Mouse (Mus musculus): ENCODE results near the gene Unc45a. TPM values are rescaled to one million over a fixed set of nuclear protein-coding genes. Genes with fewer than 3 reads are reported as not detected.
A peak's percentile ranks its signal among the peaks of the same experiment; 100 is the strongest.
"Not testable (repeated sequence)": the region's sequence is repeated elsewhere in the genome, so short reads cannot be mapped to it uniquely, and the experiment has no call there.

The Unc45a gene
- total RNA-seq, 4 experiments from 2014 or later, result 73.1 to 85.4 (median 80.7) TPM

DNA sequence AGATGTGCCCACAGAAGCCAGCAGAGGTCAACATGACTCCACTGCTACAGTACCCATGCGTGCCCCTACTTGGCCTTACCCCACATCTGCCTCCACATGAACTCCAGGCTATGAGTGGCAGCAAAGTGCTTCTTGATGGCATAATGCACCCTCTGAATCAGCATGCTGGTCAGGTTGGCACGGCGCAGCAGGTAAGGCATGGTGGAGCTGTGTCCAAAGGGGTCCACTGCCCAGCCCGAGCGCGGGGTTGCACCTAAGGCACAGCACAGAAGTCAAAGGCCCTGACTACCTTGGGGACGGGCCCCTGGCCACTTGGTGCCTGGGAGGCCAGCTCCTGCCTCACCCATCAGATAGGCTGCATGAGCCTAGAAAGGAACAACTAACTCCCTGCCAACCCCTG, 26.4 kb upstream of the Unc45a start:
- no peak for DNase-seq

DNA sequence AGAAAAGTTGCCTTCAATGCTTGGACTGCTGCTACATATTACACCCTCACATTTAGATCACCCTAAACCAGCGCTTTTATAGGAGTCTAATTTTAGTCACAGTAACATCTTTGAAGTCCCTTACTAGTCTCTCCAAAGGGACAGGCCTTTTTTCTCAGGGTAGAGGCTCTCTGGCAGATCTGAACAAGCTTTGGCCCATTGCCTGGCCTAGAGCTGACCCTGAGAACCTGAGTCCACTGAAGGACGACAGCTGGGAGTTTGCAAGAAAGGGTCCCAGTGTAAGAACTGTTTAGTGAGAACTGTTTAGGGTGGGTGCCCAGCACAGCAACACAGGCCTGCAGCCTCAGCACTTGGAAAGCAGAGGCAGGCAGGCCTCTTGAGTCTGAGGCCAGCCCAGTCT, 25.0 kb upstream of the Unc45a start:
- peak; percentile 76 for DNase-seq

DNA sequence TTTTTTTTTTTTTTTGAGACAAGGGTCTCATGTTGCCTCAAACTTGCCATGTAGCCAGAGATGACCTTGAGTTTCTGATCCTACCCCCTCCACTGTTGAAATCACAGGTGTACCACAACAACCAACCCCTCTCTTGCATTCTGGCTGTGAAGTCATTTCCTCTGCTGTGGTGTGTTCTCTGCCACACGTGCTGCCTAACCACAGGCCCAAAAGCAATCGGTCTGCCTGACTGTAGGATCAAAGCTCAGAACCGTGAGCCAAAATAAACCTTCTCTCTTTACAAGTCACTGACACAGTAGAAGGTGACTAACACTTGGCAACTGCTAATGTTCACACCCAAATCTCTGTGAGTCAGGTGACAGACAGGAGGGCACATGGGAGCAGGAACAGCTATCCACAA, 19.6 kb upstream of the Unc45a start:
- no peak for DNase-seq

DNA sequence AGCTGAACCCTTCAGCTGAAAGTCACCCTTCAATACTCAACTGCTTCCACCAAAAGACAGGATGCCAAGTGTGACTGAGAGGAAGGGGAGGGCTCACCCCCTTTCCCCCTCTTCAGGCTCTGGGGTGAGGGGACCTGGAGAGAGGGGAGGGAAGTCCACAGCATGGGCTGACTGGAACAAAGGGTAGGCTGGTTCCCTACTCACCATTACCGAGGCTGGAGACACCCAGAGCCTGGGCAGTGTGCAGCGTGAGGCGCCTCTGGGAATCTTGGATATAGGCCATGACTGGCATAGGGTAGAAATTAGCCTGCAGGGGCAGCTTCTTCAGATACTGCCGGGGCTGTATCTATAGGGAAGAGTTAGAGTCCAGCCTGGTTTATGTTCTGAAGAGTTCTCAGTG, 17.2 kb upstream of the Unc45a start:
- DNase-seq, result no peak

DNA sequence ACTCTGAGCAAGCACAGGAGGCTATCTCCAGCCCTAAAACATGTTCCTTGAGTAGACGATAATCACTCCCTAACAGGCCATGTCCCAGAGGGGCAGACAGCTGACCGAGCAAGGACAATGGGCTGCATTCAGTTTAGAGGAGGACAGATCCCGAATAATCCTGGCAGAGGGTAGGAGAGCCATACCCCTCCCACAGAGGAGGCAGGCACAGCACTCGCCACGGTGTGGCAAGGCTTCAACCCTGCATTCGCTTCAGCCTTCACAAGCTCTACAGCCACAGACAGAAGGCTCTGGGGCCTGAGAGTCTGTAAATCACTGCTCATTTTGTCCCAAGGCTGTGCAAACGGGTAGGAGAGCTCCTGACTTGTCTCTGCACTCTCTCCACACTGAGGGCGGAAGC, 16.4 kb upstream of the Unc45a start:
- DNase-seq, result no peak

DNA sequence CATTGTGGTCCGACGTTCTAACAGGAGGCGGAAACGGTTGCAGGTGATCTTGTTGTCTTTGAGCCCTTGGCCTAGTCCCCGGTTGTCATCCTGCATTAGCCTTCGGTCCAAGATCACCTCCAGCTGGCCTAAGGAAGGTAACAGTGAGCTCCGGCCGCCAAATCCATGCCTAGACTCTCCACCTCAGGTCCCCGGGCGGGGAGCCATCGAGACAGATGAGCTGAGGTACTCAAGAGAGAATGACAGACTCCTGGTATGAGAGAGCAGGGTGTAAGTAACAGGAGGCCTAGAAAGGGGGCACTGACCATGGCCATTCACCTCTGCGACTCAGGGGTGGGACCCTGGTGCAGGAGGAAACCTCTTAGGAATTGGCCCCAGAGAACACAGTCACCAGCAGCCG, 15.5 kb upstream of the Unc45a start:
- DNase-seq, result no peak

DNA sequence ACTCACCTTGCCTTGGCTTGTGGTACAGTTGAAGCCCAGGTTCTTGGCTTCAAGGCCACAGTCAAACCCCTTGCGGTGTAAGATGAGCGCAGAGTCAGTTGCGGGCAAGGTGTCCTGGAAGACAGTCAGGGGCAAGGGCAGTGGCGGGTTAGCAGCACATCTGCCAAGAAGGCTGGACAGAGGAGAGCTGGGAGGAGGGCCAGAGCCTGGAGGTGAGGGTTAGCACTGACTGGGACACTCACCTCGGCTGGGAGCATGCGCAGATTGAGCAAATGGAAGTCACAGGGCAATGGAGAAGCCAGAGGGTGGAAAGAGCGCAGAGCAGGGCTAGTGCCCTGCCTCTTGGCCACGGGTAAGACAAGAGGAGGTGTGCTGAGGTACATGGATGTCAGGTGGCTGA, 12.1 kb upstream of the Unc45a start:
- no peak for DNase-seq

DNA sequence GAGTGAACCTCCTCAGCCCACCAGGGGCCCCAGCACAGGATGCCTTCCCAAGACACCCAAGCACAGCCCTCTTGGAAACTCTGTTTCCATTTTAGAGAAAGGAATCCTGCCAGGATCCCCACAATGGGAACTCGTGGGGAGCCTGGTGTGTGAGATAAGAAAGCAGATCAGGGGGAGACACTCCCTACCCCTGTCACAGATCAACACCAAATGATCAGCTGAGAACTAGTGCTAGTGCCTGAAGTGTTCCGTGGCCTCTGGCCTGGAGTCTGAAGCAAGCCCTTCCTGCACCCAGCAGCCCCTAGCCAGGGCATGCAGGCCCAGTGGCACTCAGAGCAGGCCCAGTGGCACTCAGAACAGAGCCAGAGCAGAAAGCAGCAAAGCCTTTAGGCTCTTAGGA, 10.0 kb upstream of the Unc45a start:
- no peak for DNase-seq

DNA sequence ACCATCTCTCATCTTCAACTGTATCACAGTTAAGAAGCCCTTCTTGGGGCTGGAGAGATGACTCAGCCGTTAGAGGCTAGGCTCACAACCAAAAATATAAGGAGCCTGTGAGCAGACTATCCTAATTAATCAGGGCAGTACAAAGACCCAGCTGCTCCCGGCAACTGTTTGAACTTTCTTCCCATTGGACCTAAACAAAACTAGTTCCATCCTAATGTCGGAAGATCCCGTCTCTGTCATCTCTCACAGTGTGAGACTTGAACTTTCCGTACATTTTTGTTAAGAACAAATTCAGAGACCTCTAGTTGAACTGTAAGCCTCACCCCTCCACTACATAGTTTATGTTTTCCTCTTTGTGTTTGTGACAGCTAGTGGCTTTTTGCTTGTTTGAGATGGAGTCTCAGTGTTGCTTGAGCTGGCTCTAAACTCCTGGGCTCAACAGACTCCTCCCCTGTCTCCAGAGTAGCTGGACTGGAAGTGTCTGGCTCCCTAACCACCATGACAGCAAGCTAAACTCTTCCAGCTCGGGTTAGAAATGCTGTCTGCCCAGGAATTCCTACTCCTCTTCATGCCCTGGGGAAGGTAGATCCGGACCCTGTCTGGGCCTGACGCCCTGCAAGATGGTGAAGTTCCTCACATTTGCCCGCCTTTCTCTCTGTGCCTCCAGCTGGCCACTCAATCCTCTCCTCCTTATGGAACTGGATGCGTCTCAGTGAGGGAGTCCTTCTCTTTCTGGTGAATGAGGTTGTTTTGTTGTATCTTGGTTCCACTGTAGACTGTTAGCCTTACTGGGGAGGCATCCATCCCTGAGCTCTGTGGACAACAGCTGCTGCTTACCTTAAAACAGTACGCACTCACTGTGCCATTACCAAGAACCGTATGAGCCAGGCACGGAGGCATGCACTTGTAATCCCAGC, 7.1 kb upstream of the Unc45a start:
- DNase-seq, result no peak

DNA sequence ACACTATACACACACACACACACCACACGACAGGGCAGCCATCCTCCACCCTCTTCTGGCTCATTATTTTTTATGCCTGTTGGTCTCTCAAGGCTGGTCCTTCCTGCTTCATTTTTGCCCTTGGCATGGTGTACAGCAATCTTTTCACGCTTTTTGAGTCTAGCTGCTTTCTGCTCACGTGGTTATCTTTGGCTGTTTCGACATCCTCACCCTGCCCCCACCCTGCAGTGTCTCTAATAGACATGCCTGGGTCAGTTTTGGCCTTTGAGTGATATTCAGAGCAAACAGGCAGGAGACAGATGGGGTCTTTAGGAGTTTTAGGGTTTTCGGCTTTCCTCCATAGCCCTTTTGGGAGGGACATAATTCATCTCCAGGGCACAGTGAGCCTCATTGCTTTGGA, 6.0 kb upstream of the Unc45a start:
- DNase-seq, result no peak

DNA sequence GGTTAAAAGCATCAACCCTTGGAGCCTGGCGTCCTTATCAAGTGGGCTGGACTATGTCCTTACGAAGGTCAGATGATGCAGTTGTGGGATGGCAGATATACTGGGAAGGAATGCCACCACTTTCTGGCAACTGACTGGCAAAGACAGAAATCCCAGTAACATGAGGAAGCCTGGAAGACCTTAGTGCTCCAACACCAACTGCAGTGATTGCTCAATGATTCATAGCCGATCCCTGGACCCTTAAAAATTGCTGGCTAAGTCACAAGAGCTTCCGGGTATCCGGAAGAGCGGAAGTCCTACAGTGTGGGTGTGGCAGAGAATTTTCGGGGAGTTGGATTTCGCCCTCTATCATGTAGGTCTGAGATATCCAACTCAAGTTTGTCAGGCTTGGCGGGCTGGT, 5.4 kb upstream of the Unc45a start:
- DNase-seq, result no peak

DNA sequence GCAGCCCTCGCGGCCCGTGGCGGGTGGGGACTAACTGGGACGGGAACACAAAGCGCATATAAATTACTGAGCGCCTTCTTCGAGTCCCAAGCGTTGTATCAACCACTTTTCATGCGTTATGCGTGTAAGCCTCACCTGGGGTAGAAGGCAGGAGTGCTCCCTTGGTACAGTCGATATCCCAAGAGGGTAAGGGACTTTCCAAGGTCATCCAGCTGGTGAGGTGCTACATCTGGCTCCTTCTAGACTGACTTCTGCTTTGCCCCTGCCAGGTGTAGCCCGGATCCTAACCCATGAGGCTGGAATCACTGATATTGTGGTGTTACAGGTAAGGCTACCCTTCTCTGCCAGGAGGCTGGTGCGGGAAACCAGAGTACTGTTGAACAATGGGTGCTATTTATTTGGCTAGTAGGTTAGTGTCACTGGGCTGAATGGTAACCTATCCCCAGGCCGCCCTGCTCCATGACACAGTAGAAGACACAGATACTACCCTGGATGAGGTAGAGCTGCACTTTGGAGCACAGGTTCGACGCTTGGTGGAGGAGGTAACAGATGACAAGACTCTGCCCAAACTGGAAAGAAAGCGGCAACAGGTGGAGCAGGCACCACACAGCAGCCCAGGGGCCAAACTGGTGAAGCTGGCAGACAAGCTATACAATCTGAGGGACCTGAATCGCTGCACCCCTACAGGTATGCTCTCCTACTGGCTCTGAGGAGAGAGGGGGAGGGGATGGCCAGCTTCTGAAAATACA, 2.6 kb upstream of the Unc45a start:
- no peak for DNase-seq

DNA sequence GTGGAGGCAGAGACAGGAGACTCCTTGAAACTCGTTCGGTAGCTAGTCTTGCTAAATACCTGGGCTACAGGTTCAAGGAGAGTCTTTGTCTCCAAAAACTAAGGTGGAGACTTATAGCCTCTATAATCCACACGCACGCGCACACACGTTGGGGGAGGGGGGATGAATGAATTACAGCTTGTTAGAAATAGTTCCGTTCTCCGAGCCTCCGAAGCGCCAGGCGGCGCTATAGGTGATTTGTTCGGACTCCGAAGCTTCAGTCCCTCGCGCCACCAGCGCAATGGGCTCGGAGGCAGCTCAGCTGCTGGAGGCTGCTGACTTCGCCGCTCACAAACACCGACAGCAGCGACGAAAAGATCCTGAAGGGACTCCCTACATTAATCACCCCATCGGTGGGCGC, 2.1 kb upstream of the Unc45a start, which contains the start of gene Hddc3:
Hddc3 (plus strand) TSS at position 247 of the 400 bp plus-strand sequence.
- DNase-seq, result peak; percentile 86

DNA sequence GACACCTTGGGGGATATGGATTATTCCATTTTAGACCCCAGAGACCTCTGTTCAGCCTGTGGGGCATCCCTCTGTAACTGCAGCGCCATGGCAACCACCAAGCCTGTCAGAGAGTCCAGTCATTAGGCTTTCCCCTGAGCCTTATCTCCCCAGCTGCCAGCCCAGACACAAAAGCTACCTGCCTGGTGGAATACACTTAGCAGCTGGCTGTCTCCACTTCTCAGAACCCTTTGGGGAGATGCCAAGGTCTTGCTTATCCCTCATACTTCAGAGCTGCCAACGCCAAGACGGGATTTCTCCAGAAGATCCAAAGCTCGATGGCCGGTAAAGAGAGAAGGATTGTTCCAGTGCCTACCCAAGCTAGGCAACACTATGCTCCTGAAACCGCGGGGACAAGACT, 988 bp upstream of the Unc45a start:
- no peak for DNase-seq

DNA sequence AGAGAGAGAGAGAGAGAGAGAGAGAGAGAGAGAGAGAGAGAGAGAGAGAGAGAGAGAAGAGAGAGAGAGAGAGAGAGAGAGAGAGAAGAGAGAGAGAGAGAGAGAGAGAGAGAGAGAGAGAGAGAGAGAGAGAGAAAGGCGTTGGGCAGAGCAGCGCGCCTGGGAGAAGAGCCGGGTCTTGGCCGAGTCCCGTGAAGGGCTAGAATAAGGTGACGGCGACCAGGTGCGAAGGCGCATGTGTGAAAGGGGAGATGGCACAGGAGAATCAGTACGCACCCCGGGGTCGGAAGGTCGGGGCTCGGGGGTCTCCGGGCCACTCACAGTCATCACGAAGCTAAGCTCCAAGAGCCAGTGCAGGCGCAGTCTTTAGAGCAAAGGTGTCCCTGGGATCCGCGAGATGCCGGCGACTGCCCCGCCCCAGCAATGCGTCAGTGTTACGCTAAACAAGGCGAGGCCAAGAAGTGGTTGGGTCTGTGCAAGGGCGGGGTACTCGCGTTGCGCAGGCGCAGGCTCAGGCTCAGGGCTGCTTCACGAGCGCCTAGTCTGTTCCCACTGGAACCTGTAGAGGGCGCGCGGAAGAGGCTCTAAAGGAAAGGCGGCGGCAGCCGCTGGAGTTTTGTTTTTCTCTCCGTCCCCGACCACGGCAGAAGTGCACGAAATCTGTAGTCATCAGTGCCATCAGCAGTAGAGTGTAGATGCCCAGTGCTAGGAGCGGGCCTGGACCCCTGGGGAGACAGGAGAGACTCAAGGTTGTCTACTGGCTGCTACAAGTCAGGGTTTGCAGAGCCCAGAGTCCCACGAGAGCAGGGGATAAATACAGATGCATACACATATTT, 794 bp downstream of the Unc45a start:
- peak; percentile 98 for DNase-seq

DNA sequence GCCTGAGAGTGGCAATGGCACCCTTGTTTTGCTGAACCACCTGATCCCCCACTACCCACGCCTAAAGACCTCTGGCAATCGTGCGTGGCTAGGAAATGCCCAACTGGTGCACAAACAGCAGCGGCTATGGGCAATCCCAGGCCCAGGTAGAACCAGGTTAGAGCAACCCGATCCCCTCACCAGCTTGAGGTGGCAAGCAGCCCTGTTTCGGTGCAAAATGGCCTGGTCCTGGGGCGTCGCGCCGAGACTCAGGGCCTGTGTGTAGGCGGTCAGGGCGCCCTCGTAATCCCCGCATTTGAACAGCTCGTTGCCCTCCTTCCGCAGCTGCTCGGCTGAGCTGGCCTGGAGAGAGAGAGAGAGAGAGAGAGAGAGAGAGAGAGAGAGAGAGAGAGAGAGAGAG, 1.4 kb downstream of the Unc45a start:
- no peak for DNase-seq

DNA sequence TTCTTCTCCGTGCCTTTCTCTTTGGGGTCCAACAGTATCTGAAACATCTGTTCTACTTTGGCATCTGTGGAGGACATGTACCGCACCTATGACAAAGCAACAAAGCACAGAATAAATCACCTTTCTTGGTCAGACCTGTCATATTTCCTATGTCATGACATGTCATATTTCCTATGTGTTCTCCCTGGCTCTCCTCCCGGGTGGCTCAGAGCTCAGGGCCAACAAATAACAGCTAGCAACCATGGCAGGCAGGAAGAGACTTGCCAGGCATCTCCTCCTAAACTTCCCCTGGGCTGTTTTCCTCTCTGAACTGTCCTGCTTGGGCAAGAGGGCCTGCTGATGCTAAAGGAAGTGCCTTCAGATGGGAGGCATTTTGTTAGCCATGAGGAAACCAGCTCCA, 3.9 kb downstream of the Unc45a start:
- DNase-seq, result no peak

DNA sequence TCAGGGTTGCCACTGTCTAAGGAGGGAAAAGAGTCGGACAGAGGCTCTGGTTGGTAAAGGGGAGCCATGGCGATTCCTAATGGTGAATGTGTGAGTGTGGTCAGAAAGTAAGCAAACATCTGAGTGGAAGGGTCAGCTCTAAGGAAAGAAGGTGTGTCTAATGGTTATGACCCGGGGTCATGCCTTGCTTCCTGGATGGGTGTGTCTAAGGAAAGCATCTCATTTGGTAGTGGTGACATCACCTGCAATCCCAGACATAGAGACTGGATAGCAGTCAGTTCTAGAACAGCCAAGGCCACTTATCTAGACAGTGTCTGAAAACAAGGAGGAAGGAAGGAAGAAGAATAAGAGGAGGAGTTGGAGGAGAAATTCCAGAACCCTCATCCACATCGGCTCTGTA, 6.0 kb downstream of the Unc45a start:
- DNase-seq, result no peak

DNA sequence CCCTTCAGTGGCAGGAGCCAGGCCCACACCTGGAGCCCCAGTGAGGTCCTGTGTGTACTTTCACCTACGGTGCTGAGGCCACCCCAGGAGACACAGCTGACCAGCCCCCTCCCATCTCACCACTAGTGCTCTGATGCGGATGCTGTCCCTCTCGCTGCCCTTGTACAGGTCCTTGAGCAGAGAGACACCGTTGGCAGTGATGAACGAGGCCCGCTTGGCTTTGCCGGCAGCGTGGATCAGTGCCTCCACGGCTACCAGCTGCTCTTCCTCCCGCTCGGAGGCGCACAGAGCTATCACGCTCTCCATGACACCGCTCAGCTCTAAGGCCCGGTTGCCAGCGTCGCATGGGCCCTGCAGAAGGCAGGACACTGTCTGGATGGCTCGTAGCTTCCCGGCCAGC, 9.4 kb downstream of the Unc45a start:
- peak; percentile 56 for DNase-seq

DNA sequence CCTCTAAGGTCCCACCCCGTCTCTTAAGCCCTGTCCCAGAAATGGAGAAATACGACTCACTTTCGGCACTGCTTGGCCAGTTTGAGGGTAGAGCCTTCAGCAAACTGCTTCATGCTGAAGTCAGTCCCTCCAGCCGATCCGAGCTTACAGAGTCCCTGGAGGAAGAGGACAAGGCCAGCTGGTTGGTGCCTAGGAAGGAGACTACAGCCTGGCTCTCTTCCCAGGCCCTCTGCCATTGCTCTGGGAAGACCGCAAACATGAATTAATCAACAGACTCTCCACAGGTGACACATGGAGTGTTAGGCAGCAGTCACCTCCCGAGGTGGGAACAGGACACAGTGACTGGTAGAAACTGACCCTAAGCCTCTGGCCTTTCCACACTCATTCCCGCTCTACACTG, 10.5 kb downstream of the Unc45a start:
- DNase-seq, result peak; percentile 9

DNA sequence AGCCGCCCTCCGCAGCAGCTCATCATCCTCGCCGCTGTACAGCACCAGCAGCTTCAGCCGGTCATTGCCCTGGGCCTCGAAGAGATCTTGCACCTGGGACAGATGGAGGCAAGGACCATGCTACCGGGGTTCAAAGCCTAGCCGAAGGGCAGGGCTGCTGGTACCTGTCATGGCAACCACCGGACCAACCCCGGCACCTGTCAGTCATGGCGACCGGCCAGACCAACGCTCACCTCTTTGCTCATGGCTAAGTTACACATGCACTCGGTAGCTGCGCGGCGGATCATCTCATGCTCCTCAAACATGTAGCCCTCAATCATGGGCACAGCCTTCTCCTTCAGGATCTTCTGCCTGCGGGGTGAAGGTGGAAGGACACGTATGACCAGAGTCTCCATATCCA, 14.7 kb downstream of the Unc45a start:
- no peak for DNase-seq

DNA sequence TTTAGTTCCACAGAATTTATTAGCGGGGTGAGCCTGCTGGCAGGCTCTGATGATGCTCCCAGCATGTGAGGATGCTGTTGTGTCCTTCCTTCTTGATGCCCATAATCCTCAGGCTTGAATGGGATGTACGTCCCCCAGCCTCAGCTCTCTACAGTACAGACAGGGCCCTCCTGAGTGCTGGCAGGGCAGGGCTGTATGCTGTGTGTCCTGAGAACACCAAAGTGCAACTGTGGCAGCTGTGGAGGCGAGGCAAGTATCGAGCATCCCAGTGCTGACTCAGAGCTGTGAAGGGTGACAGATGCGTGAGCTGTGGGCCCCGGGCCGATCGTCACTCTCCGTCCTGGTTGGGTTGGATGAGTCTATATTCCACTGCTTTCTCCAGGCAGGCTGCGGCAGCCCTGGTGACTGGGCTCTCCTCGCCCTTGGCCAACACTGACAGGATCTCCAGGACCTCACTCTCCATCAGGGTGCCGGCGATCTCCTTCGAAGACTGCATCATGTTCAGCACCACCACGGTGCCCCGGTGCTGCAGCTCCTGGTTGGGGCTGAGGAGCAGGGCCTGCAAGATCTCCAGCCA, 15.4 kb downstream of the Unc45a start:
- DNase-seq, result no peak

DNA sequence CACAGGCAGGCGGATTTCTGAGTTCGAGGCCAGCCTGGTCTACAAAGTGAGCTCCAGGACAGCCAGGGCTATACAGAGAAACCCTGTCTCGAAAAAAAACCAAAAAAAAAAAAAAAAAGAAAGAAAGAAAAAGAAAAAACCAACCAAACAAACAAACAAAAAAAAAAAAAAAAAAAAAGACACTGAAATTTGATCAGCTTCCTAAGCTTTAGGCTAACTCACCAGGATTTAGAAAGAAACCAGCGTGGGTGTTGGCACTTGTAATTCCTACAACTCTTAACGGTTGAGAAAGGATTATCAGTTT, 16.0 kb downstream of the Unc45a start:
- DNase-seq, result not testable (repeated sequence)
